Mouse (Mus musculus): Measurements from ENCODE around the gene Smpdl3b.

DNA sequence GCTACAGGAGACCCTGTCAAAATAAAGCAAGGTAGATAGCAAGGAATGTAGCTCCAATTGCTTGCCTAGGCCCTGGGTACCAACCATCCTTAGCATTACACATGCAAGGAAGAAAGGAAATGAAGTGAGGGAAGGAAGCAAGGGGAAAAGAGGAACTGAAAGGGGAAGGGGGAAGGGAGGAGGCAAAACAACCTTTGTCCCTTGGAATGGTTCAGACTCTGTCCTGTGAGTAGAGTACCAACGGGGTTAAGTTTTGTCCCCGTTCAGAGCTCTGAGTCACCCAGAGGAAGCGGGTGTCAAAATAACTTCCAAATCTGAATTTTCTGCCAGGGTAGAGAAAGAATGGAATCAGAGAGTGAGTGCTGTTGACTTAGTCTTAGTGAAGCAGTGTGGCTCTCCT lies 3.2 kb upstream of the Smpdl3b start:
- TF ChIP-seq CTCF (IDR thresholded peaks at IDR 0.05; ENCODE audit: control insufficient read depth, insufficient read depth, insufficient read length) (no peak), CEBPB (IDR thresholded peaks at IDR 0.05; ENCODE audit: low read depth) (no peak)
